Comparison of ENCODE assay signal across 9 mouse cellular contexts in genomic region chr11:101164351-101164665, GRCm38 (mm10). TPM values are rescaled to one million over a fixed set of nuclear protein-coding genes. Genes with fewer than 3 reads are reported as not detected.
DNase-seq lines count a peak whose midpoint lies in the region; ATAC-seq and TF ChIP-seq lines count a peak whose summit lies in the region.
"Had no signal": no experiment of that assay in that cellular context is flagged by ENCODE, and none has a peak within 500 bp of the region (broad histone marks: within the 10 kb centered on the region; RNA-seq: fewer than 3 reads in every experiment).

No protein-coding gene starts in this region.

- intact Hi-C loops in left cerebral cortex, postnatal 4 days (cut with DNase I), result no loop called here

- DNase-seq in heart, adult 8-10 months (ENCODE audit: low spot score), result no peak
- no peak for DNase-seq in ES-E14 (ENCODE audit: low read depth, low spot score)
- no peak for DNase-seq in hindbrain, embryonic 10.5 days (ENCODE audit: low spot score)
- no peak for DNase-seq in liver, postnatal 0 days
- DNase-seq in left cerebral cortex, postnatal 4 days, result no peak
- no peak for DNase-seq in spleen, adult 12 weeks (ENCODE audit: low spot score)
- DNase-seq: lung, postnatal 14 days had no signal

- H3K4me2 ChIP-seq in heart, embryonic 11.5 days, result peak overlapping the region; percentile 75
- peak overlapping the region; percentile 16; the same call in 1 of the 2 replicates for H3K4me2 ChIP-seq in liver, postnatal 0 days (ENCODE audit: low read depth, low read length)

- in situ Hi-C loops in ES-E14 (cut with MboI; ENCODE audit: low sequenced_read_pairs in 2 of 2, unreplicated experiment in 2 of 2), result no loop called here

- no peak for TF ChIP-seq EP300 in liver, postnatal 0 days (IDR thresholded peaks at IDR 0.05; ENCODE audit: low read depth)

- H3K4me3 ChIP-seq in heart, embryonic 11.5 days (ENCODE audit: low read depth, low read length), result peak overlapping the region; percentile 39
- H3K4me3 ChIP-seq in ES-E14 (ENCODE audit: insufficient read depth in 1 of 2, low read depth in 1 of 2, low read length in 2 of 2, poor library complexity in 1 of 2, severe bottlenecking in 1 of 2), result peak overlapping the region; percentile 43 to 46; a peak in 3 of 4 replicates
- peak overlapping the region; percentile 46 for H3K4me3 ChIP-seq in hindbrain, embryonic 10.5 days
- peak overlapping the region; percentile 4; the same call in 1 of the 2 replicates for H3K4me3 ChIP-seq in liver, postnatal 0 days (ENCODE audit: low read depth, low read length)

- H3K9ac ChIP-seq in heart, embryonic 11.5 days (ENCODE audit: low read depth, low read length), result no peak overlapping the region
- H3K9ac ChIP-seq in ES-E14 (ENCODE audit: insufficient read depth, low read depth, low read length, poor library complexity, severe bottlenecking), result no peak overlapping the region
- H3K9ac ChIP-seq in liver, postnatal 0 days (replicated peaks), result no peak overlapping the region

- H3K27ac ChIP-seq in heart, embryonic 11.5 days (ENCODE audit: low read depth, low read length), result no peak overlapping the region
- H3K27ac ChIP-seq in ES-E14 (ENCODE audit: insufficient read depth, low read depth, low read length, poor library complexity, severe bottlenecking), result no peak overlapping the region
- H3K27ac ChIP-seq in hindbrain, embryonic 10.5 days, result 0 out of 2 replicates have a peak overlapping the region, but pooled peaks have one; percentile 40
- no peak overlapping the region for H3K27ac ChIP-seq in liver, postnatal 0 days (ENCODE audit: low read depth)

- H3K27me3 ChIP-seq in heart, embryonic 11.5 days (ENCODE audit: control insufficient read depth, insufficient read depth, low read length), result peaks cover 63% of the 10 kb centered on the region
- H3K27me3 ChIP-seq in hindbrain, embryonic 10.5 days (ENCODE audit: insufficient read depth, poor library complexity, severe bottlenecking), result peaks cover 91% of the 10 kb centered on the region
- peaks cover 63% of the 10 kb centered on the region for H3K27me3 ChIP-seq in liver, postnatal 0 days (ENCODE audit: insufficient read depth, low read length)

- 10% methylated on average over 21 of the region's 21 CpGs for WGBS in heart, embryonic 11.5 days (ENCODE audit: insufficient replicate concordance)
- 2% methylated on average over 21 of the region's 21 CpGs for WGBS in hindbrain, embryonic 10.5 days
- 18% methylated on average over 20 of the region's 21 CpGs for WGBS in liver, postnatal 0 days (ENCODE audit: insufficient replicate concordance)

- no peak for TF ChIP-seq CTCF in liver, postnatal 0 days (IDR thresholded peaks at IDR 0.05; ENCODE audit: low read depth)

- no peak for ATAC-seq in heart, embryonic 11.5 days (replicated peaks; ENCODE audit: insufficient number of reproducible peaks, low FRiP score, low TSS enrichment)
- ATAC-seq in liver, postnatal 0 days, result no peak
- ATAC-seq in megakaryocyte-erythroid progenitor cell, adult 5-6 weeks (replicated peaks; ENCODE audit: low FRiP score, low TSS enrichment, poor library complexity, severe bottlenecking), result no peak

- H3K36me3 ChIP-seq in heart, embryonic 11.5 days (ENCODE audit: control insufficient read depth, insufficient read depth, low read length), result peaks cover 3% of the 10 kb centered on the region; the same call in 1 of the 2 replicates
- peaks cover 2% of the 10 kb centered on the region; the same call in 1 of the 2 replicates for H3K36me3 ChIP-seq in ES-E14 (ENCODE audit: control insufficient read depth, insufficient read depth, low read length, poor library complexity, severe bottlenecking)
- H3K36me3 ChIP-seq in hindbrain, embryonic 10.5 days, result peaks cover 52% of the 10 kb centered on the region
- peaks cover 16% of the 10 kb centered on the region for H3K36me3 ChIP-seq in liver, postnatal 0 days (replicated peaks; ENCODE audit: insufficient read depth, low read length)

- H3K9me3 ChIP-seq in heart, embryonic 11.5 days (replicated peaks; ENCODE audit: control insufficient read depth, low read length), result no peaks in the 10 kb centered on the region
- no peaks in the 10 kb centered on the region for H3K9me3 ChIP-seq in ES-E14 (ENCODE audit: control insufficient read depth, insufficient read depth, low read depth, low read length)
- H3K9me3 ChIP-seq in hindbrain, embryonic 10.5 days, result no peaks in the 10 kb centered on the region
- no peaks in the 10 kb centered on the region for H3K9me3 ChIP-seq in liver, postnatal 0 days (ENCODE audit: low read length)

- H3K4me1 ChIP-seq in heart, embryonic 11.5 days (ENCODE audit: control insufficient read depth, insufficient read depth, low read length), result peaks cover 25% of the 10 kb centered on the region
- peaks cover 0 to 10% of the 10 kb centered on the region in 2 experiments; a peak in 2 of 4 replicates for H3K4me1 ChIP-seq in ES-E14 (ENCODE audit: control insufficient read depth in 2 of 2, insufficient read depth in 2 of 2, low read length in 2 of 2, poor library complexity in 1 of 2)
- peaks cover 51% of the 10 kb centered on the region for H3K4me1 ChIP-seq in hindbrain, embryonic 10.5 days (replicated peaks)
- peaks cover 19% of the 10 kb centered on the region for H3K4me1 ChIP-seq in liver, postnatal 0 days (ENCODE audit: insufficient read depth)

TF ChIP-seq in ES-E14, 5 proteins besides CTCF, POLR2A, EP300 and RAD21:
- TF ChIP-seq ZNF384 (IDR thresholded peaks at IDR 0.05; ENCODE audit: low read depth, low read length), result no peak
- TF ChIP-seq ZC3H11A (IDR thresholded peaks at IDR 0.05; ENCODE audit: borderline replicate concordance, low read depth, low read length), result no peak
- no peak for TF ChIP-seq MAFK (IDR thresholded peaks at IDR 0.05; ENCODE audit: insufficient read depth, low read depth, low read length)
- TF ChIP-seq HCFC1 (IDR thresholded peaks at IDR 0.05; ENCODE audit: borderline replicate concordance, insufficient read depth, low read length), result no peak
- TF ChIP-seq CHD2 (IDR thresholded peaks at IDR 0.05; ENCODE audit: low read depth, low read length), result no peak

RNA-seq across cellular contexts. Expression of gene Cntnap1, which starts 6.0 kb away (rescaled TPM):
- polyA plus RNA-seq in heart, embryonic 11.5 days (2014; fragmentation: Nextera tagmentation; extraction: Ambion mirVana), result 0.46 and 0.70 TPM in 2 replicates
- total RNA-seq in heart, adult 8-10 months (2022), result 1 to 10 TPM; 1.1 to 2.9 (median 1.5) TPM
- 0.18 and 0.58 TPM in 2 replicates for total RNA-seq in ES-E14 (2012; rRNA removed)
- polyA plus RNA-seq in hindbrain, embryonic 10.5 days (2016; fragmentation: Nextera tagmentation; extraction: Ambion mirVana), result 0.29 and 0.71 TPM in 2 replicates
- 1.4 and 1.5 TPM in 2 replicates for polyA plus RNA-seq in liver, postnatal 0 days (2015; fragmentation: Nextera tagmentation; extraction: Ambion mirVana)
- total RNA-seq in left cerebral cortex, postnatal 4 days (2021), result 1 to 10 TPM; 4.8 to 7.4 TPM
- not detected in 2 replicates for total RNA-seq in megakaryocyte-erythroid progenitor cell, adult 5-6 weeks (2014; fragmentation: Nextera tagmentation)
- total RNA-seq in megakaryocyte-erythroid progenitor cell, adult 5-6 weeks (2017), result 0.15 TPM in 1 of 2 replicates, not detected in the other

RNA-seq across cellular contexts. Expression of gene Plekhh3, which starts 6.8 kb away (rescaled TPM):
- polyA plus RNA-seq in heart, embryonic 11.5 days (2014; fragmentation: Nextera tagmentation; extraction: Ambion mirVana), result 6.2 TPM in 2 replicates
- total RNA-seq in heart, adult 8-10 months (2022), result 10 to 100 TPM; 23.4 to 29.9 (median 28.1) TPM
- total RNA-seq in ES-E14 (2012; rRNA removed), result 3.4 and 5.1 TPM in 2 replicates
- 5.8 and 11.8 TPM in 2 replicates for polyA plus RNA-seq in hindbrain, embryonic 10.5 days (2016; fragmentation: Nextera tagmentation; extraction: Ambion mirVana)
- polyA plus RNA-seq in liver, postnatal 0 days (2015; fragmentation: Nextera tagmentation; extraction: Ambion mirVana), result 1.6 and 3.4 TPM in 2 replicates
- 1 to 10 TPM; 5.6 to 6.1 TPM for total RNA-seq in left cerebral cortex, postnatal 4 days (2021)
- not detected in 2 replicates for total RNA-seq in megakaryocyte-erythroid progenitor cell, adult 5-6 weeks (2014; fragmentation: Nextera tagmentation)
- total RNA-seq in megakaryocyte-erythroid progenitor cell, adult 5-6 weeks (2017), result not detected in 2 replicates

RNA-seq across cellular contexts. Expression of gene Tubg2, which starts 8.6 kb away (rescaled TPM):
- polyA plus RNA-seq in heart, embryonic 11.5 days (2014; fragmentation: Nextera tagmentation; extraction: Ambion mirVana), result 4.3 TPM in 2 replicates
- 1 to 10 TPM; 2.7 to 4.9 (median 3.0) TPM for total RNA-seq in heart, adult 8-10 months (2022)
- 0.31 and 0.74 TPM in 2 replicates for total RNA-seq in ES-E14 (2012; rRNA removed)
- 2.8 and 4.8 TPM in 2 replicates for polyA plus RNA-seq in hindbrain, embryonic 10.5 days (2016; fragmentation: Nextera tagmentation; extraction: Ambion mirVana)
- 0.12 and 0.22 TPM in 2 replicates for polyA plus RNA-seq in liver, postnatal 0 days (2015; fragmentation: Nextera tagmentation; extraction: Ambion mirVana)
- 10 to 100 TPM; 38.6 to 41.6 TPM for total RNA-seq in left cerebral cortex, postnatal 4 days (2021)
- total RNA-seq in megakaryocyte-erythroid progenitor cell, adult 5-6 weeks (2014; fragmentation: Nextera tagmentation), result not detected in 2 replicates
- total RNA-seq in megakaryocyte-erythroid progenitor cell, adult 5-6 weeks (2017), result not detected in 2 replicates

RNA-seq across cellular contexts. Expression of gene Ccr10, which starts 10.9 kb away (rescaled TPM):
- polyA plus RNA-seq in heart, embryonic 11.5 days (2014; fragmentation: Nextera tagmentation; extraction: Ambion mirVana), result 0.13 and 0.39 TPM in 2 replicates
- total RNA-seq in heart, adult 8-10 months (2022), result under 1 TPM in 2 of 4 experiments, not detected in 2; 0.14 to 0.19 TPM
- 0.31 TPM in 1 of 2 replicates, not detected in the other for total RNA-seq in ES-E14 (2012; rRNA removed)
- polyA plus RNA-seq in hindbrain, embryonic 10.5 days (2016; fragmentation: Nextera tagmentation; extraction: Ambion mirVana), result 0.15 and 0.20 TPM in 2 replicates
- polyA plus RNA-seq in liver, postnatal 0 days (2015; fragmentation: Nextera tagmentation; extraction: Ambion mirVana), result 0.09 TPM in 2 replicates
- total RNA-seq in left cerebral cortex, postnatal 4 days (2021), result not detected
- total RNA-seq in megakaryocyte-erythroid progenitor cell, adult 5-6 weeks (2014; fragmentation: Nextera tagmentation), result not detected in 2 replicates
- not detected in 2 replicates for total RNA-seq in megakaryocyte-erythroid progenitor cell, adult 5-6 weeks (2017)

RNA-seq across cellular contexts. Expression of gene Tubg1, which starts 44.6 kb away (rescaled TPM):
- polyA plus RNA-seq in heart, embryonic 11.5 days (2014; fragmentation: Nextera tagmentation; extraction: Ambion mirVana), result 82.1 and 83.5 TPM in 2 replicates
- 10 to 100 TPM; 23.2 to 27.3 (median 25.4) TPM for total RNA-seq in heart, adult 8-10 months (2022)
- 27.5 and 38.6 TPM in 2 replicates for total RNA-seq in ES-E14 (2012; rRNA removed)
- polyA plus RNA-seq in hindbrain, embryonic 10.5 days (2016; fragmentation: Nextera tagmentation; extraction: Ambion mirVana), result 136 and 141 TPM in 2 replicates
- 19.0 and 20.8 TPM in 2 replicates for polyA plus RNA-seq in liver, postnatal 0 days (2015; fragmentation: Nextera tagmentation; extraction: Ambion mirVana)
- 10 to 100 TPM; 42.9 TPM for total RNA-seq in left cerebral cortex, postnatal 4 days (2021)
- total RNA-seq in megakaryocyte-erythroid progenitor cell, adult 5-6 weeks (2014; fragmentation: Nextera tagmentation), result 51.9 and 55.2 TPM in 2 replicates
- total RNA-seq in megakaryocyte-erythroid progenitor cell, adult 5-6 weeks (2017), result 28.7 and 42.7 TPM in 2 replicates

Comparison
In these comparisons a context has a peak if more than half of its experiments do, and no peak if none do; other contexts are left out.
1. RNA of gene Tubg2, which starts 8.6 kb away (total RNA-seq): 38.6 to 41.6 TPM in left cerebral cortex, postnatal 4 days; 2.7 to 4.9 TPM in heart, adult 8-10 months, 0.31 to 0.74 TPM in ES-E14 and not detected in megakaryocyte-erythroid progenitor cell, adult 5-6 weeks; every median in the first group is over 4 times any median in the second.
2. Peak in every context shown above with its lines, with median percentiles within 50 percentile points of each other: H3K4me3 ChIP-seq.